Mouse (Mus musculus): ENCODE measurements around the gene H2al3.

DNA sequence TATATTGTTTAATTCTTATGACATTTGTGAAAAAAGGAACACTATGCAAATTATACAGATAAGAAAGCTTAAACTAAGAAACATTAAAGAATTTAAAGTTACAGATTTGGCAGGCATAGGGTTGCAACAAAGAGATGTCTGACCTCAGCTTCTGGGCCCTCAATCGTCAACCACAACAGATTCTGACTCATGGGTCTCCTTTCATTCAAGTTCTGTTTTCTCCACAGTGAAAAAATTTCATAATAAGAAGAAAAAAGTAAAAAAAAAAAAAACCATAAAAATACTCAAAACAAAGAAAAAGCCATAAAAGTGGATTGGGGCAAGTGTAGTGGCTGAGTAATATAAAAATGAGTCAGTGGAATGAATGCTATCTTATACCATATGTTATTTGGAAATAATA is 39.4 kb upstream of the H2al3 start:
- TF ChIP-seq CTCF (IDR thresholded peaks at IDR 0.05; ENCODE audit: insufficient read depth, low read length) = no peak
- no peak for TF ChIP-seq POLR2A (IDR thresholded peaks at IDR 0.05; ENCODE audit: borderline replicate concordance, extremely low read depth, low read depth, low read length)
